Comparison of ENCODE assay signal across 12 mouse cellular contexts in the genomic region with DNA sequence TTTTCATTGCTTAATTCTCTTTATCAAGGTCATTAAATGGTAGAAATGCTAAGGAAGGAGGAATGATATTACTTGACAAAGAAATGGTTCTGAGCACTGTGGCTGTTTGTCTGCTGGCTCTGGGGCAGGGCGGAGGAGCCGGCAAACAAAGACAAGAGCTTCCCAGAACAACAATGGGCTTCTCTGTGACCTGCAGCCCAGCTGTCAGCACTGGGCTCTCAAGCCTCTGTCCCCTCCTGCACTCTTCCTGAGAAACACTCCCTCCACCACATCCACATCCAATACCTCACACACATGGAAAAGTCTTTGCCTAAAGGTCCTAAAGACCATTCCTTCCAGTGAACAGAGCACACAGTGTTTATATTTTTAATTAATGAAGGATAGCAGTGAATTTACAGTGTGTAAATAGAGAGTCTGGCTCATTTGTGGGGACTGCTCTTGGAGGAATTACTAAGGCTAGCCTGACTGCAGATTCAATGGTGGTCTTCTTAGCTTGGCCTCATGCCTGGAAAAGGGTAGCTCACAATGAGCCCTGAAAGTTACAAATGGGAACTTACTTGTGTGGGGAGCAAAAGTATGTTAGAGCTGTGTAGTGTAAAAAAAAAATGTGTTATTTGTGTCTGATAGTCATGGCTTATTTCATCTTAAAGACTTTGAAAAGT. TPM values are rescaled to one million over a fixed set of nuclear protein-coding genes. Genes with fewer than 3 reads are reported as not detected.
DNase-seq lines count a peak whose midpoint lies in the region; ATAC-seq and TF ChIP-seq lines count a peak whose summit lies in the region.
"Had no signal": no experiment of that assay in that cellular context is flagged by ENCODE, and none has a peak within 500 bp of the region (broad histone marks: within the 10 kb centered on the region; RNA-seq: fewer than 3 reads in every experiment).

No protein-coding gene starts in this region.

- DNase-seq in lung, embryonic 14.5 days: peak; percentile 70
- DNase-seq in lung, postnatal 0 days (ENCODE audit: low spot score): no peak
- no peak for DNase-seq in forebrain, embryonic 10.5 days (ENCODE audit: extremely low spot score, low spot score)
- peak; percentile 55 for DNase-seq in layer of hippocampus, adult 9-11 months
- no peak for DNase-seq in urinary bladder, postnatal 4 days (ENCODE audit: low spot score in 2 of 2)
- DNase-seq in left cerebral cortex, adult 9 months (ENCODE audit: low spot score in 2 of 2): no peak
- DNase-seq: adrenal gland, postnatal 10 days; lung, postnatal 10 days; thymus, postnatal 4 days had no signal

- no peak overlapping the region for H3K9ac ChIP-seq in lung, embryonic 14.5 days
- no peak overlapping the region for H3K9ac ChIP-seq in lung, postnatal 0 days (replicated peaks; ENCODE audit: low read depth)
- no peak overlapping the region for H3K9ac ChIP-seq in stomach, embryonic 16.5 days (ENCODE audit: low read length)
- no peak overlapping the region for H3K9ac ChIP-seq in heart, embryonic 11.5 days (ENCODE audit: low read depth, low read length)
- H3K9ac ChIP-seq: embryonic facial prominence, embryonic 12.5 days had no signal

- peak; percentile 20; the same call in 1 of the 2 replicates for ATAC-seq in lung, embryonic 14.5 days (ENCODE audit: insufficient read depth)
- ATAC-seq in lung, postnatal 0 days: no peak
- peak; percentile 56; the same call in 1 of the 2 replicates for ATAC-seq in stomach, embryonic 16.5 days (ENCODE audit: insufficient read depth, low FRiP score)
- ATAC-seq in heart, embryonic 11.5 days (replicated peaks; ENCODE audit: insufficient number of reproducible peaks, low FRiP score, low TSS enrichment): no peak

- no peak for TF ChIP-seq CTCF in lung, embryonic 14.5 days (IDR thresholded peaks at IDR 0.05; ENCODE audit: low read depth)
- TF ChIP-seq CTCF in lung, postnatal 0 days (IDR thresholded peaks at IDR 0.05): no peak

- peaks cover 6% of the 10 kb centered on the region; the same call in 1 of the 2 replicates for H3K4me1 ChIP-seq in lung, embryonic 14.5 days (ENCODE audit: insufficient read depth)
- H3K4me1 ChIP-seq in lung, postnatal 0 days (ENCODE audit: insufficient read depth, low read depth, low read length): no peaks in the 10 kb centered on the region
- peaks cover 7% of the 10 kb centered on the region for H3K4me1 ChIP-seq in forebrain, embryonic 10.5 days
- peaks cover 5% of the 10 kb centered on the region for H3K4me1 ChIP-seq in stomach, embryonic 16.5 days (ENCODE audit: control insufficient read depth, insufficient read depth, low read length)
- no peaks in the 10 kb centered on the region for H3K4me1 ChIP-seq in heart, embryonic 11.5 days (ENCODE audit: control insufficient read depth, insufficient read depth, low read length)
- H3K4me1 ChIP-seq: embryonic facial prominence, embryonic 12.5 days had no signal

- H3K27me3 ChIP-seq in lung, embryonic 14.5 days (ENCODE audit: insufficient read depth, low read length): no peaks in the 10 kb centered on the region
- no peaks in the 10 kb centered on the region for H3K27me3 ChIP-seq in lung, postnatal 0 days (replicated peaks; ENCODE audit: insufficient read depth, low read length)
- no peaks in the 10 kb centered on the region for H3K27me3 ChIP-seq in forebrain, embryonic 10.5 days (ENCODE audit: poor library complexity, severe bottlenecking)
- no peaks in the 10 kb centered on the region for H3K27me3 ChIP-seq in stomach, embryonic 16.5 days (ENCODE audit: control insufficient read depth, insufficient read depth, low read length)
- no peaks in the 10 kb centered on the region for H3K27me3 ChIP-seq in heart, embryonic 11.5 days (ENCODE audit: control insufficient read depth, insufficient read depth, low read length)
- H3K27me3 ChIP-seq: embryonic facial prominence, embryonic 12.5 days had no signal

- no peaks in the 10 kb centered on the region for H3K9me3 ChIP-seq in lung, embryonic 14.5 days (ENCODE audit: low read depth, low read length)
- no peaks in the 10 kb centered on the region for H3K9me3 ChIP-seq in lung, postnatal 0 days (ENCODE audit: low read length)
- no peaks in the 10 kb centered on the region for H3K9me3 ChIP-seq in forebrain, embryonic 10.5 days
- no peaks in the 10 kb centered on the region for H3K9me3 ChIP-seq in stomach, embryonic 16.5 days (replicated peaks; ENCODE audit: control insufficient read depth, low read length)
- no peaks in the 10 kb centered on the region for H3K9me3 ChIP-seq in heart, embryonic 11.5 days (replicated peaks; ENCODE audit: control insufficient read depth, low read length)
- H3K9me3 ChIP-seq: embryonic facial prominence, embryonic 12.5 days had no signal

- no peak overlapping the region for H3K4me2 ChIP-seq in lung, embryonic 14.5 days
- no peak overlapping the region for H3K4me2 ChIP-seq in lung, postnatal 0 days (replicated peaks; ENCODE audit: low read depth, low read length)
- H3K4me2 ChIP-seq in stomach, embryonic 16.5 days (ENCODE audit: low read depth, low read length): no peak overlapping the region
- H3K4me2 ChIP-seq in heart, embryonic 11.5 days: no peak overlapping the region
- H3K4me2 ChIP-seq: embryonic facial prominence, embryonic 12.5 days had no signal

- no peak overlapping the region for H3K4me3 ChIP-seq in lung, embryonic 14.5 days (ENCODE audit: low read depth, low read length)
- no peak overlapping the region for H3K4me3 ChIP-seq in lung, postnatal 0 days (ENCODE audit: low read depth, low read length)
- H3K4me3 ChIP-seq in forebrain, embryonic 10.5 days: no peak overlapping the region
- H3K4me3 ChIP-seq in stomach, embryonic 16.5 days (replicated peaks; ENCODE audit: low read length): no peak overlapping the region
- H3K4me3 ChIP-seq in heart, embryonic 11.5 days (ENCODE audit: low read depth, low read length): no peak overlapping the region
- H3K4me3 ChIP-seq: embryonic facial prominence, embryonic 12.5 days had no signal

- H3K36me3 ChIP-seq in lung, embryonic 14.5 days (ENCODE audit: insufficient read depth): no peaks in the 10 kb centered on the region
- no peaks in the 10 kb centered on the region for H3K36me3 ChIP-seq in lung, postnatal 0 days (ENCODE audit: insufficient read depth, low read length)
- H3K36me3 ChIP-seq in forebrain, embryonic 10.5 days (replicated peaks): no peaks in the 10 kb centered on the region
- H3K36me3 ChIP-seq in stomach, embryonic 16.5 days (ENCODE audit: control insufficient read depth, insufficient read depth, low read length): no peaks in the 10 kb centered on the region
- no peaks in the 10 kb centered on the region for H3K36me3 ChIP-seq in heart, embryonic 11.5 days (ENCODE audit: control insufficient read depth, insufficient read depth, low read length)
- H3K36me3 ChIP-seq: embryonic facial prominence, embryonic 12.5 days had no signal

- 11% methylated on average over 2 of the region's 2 CpGs for whole genome bisulfite sequencing in lung, embryonic 14.5 days
- 53% methylated on average over 2 of the region's 2 CpGs for WGBS in lung, postnatal 0 days
- 7% methylated on average over 2 of the region's 2 CpGs for WGBS in forebrain, embryonic 10.5 days
- 41% methylated on average over 2 of the region's 2 CpGs for WGBS in stomach, embryonic 16.5 days
- WGBS in heart, embryonic 11.5 days (ENCODE audit: insufficient replicate concordance): 35% methylated on average over 2 of the region's 2 CpGs

- H3K27ac ChIP-seq in lung, embryonic 14.5 days (ENCODE audit: low read depth): peak overlapping the region; percentile 48; the same call in 1 of the 2 replicates
- H3K27ac ChIP-seq in lung, postnatal 0 days (ENCODE audit: low read length): no peak overlapping the region
- H3K27ac ChIP-seq in forebrain, embryonic 10.5 days: 0 out of 2 replicates have a peak overlapping the region, but pooled peaks have one; percentile 4
- no peak overlapping the region for H3K27ac ChIP-seq in stomach, embryonic 16.5 days (ENCODE audit: low read length)
- H3K27ac ChIP-seq in heart, embryonic 11.5 days (ENCODE audit: low read depth, low read length): no peak overlapping the region
- H3K27ac ChIP-seq: embryonic facial prominence, embryonic 12.5 days had no signal

- TF ChIP-seq EP300 in lung, postnatal 0 days (IDR thresholded peaks at IDR 0.05): no peak

RNA-seq across cellular contexts. Expression of gene Elmo1, which starts 49.1 kb away (rescaled TPM):
- polyA plus RNA-seq in lung, embryonic 14.5 days (2014; fragmentation: Nextera tagmentation; extraction: Ambion mirVana): 37.8 and 38.5 TPM in 2 replicates
- 20.8 and 21.9 TPM in 2 replicates for polyA plus RNA-seq in lung, postnatal 0 days (2015; fragmentation: Nextera tagmentation; extraction: Ambion mirVana)
- polyA plus RNA-seq in forebrain, embryonic 10.5 days (2016; fragmentation: Nextera tagmentation; extraction: Ambion mirVana): 8.9 and 9.4 TPM in 2 replicates
- 11.6 and 11.9 TPM in 2 replicates for polyA plus RNA-seq in stomach, embryonic 16.5 days (2015; fragmentation: Nextera tagmentation; extraction: Ambion mirVana)
- polyA plus RNA-seq in heart, embryonic 11.5 days (2014; fragmentation: Nextera tagmentation; extraction: Ambion mirVana): 9.4 and 10.7 TPM in 2 replicates

Comparison
In these comparisons a context has a peak if more than half of its experiments do, and no peak if none do; other contexts are left out.
1. ATAC-seq: peak in lung, embryonic 14.5 days (single experiment) and stomach, embryonic 16.5 days (single experiment); none in lung, postnatal 0 days (single experiment) and heart, embryonic 11.5 days (single experiment).
2. DNase-seq: peak in lung, embryonic 14.5 days (single experiment) and layer of hippocampus, adult 9-11 months (single experiment); none in lung, postnatal 0 days (single experiment), forebrain, embryonic 10.5 days (single experiment), urinary bladder, postnatal 4 days (0 of 2) and left cerebral cortex, adult 9 months (0 of 2).
3. H3K27ac ChIP-seq: peak in lung, embryonic 14.5 days (single experiment) and forebrain, embryonic 10.5 days (single experiment); none in lung, postnatal 0 days (single experiment), stomach, embryonic 16.5 days (single experiment) and heart, embryonic 11.5 days (single experiment).